ENCODE assay signal across 27 mouse cellular contexts in genomic region chr12:26592125-26592524, GRCm38 (mm10).
"Had no signal": no experiment of that assay in that cellular context is flagged by ENCODE, and none has a peak within 500 bp of the region (broad histone marks: within the 10 kb centered on the region; RNA-seq: fewer than 3 reads in every experiment).

No protein-coding gene starts in this region.

- H3K27me3 ChIP-seq: heart, embryonic 13.5 days; heart, embryonic 15.5 days; hindbrain, embryonic 12.5 days; kidney, embryonic 15.5 days; limb, embryonic 13.5 days; limb, embryonic 15.5 days; liver, embryonic 12.5 days had no signal

- ATAC-seq: hindbrain, embryonic 16.5 days; intestine, embryonic 16.5 days; liver, embryonic 12.5 days had no signal

- H3K4me1 ChIP-seq: heart, embryonic 10.5 days; heart, embryonic 13.5 days; heart, embryonic 15.5 days; hindbrain, embryonic 12.5 days; kidney, embryonic 15.5 days; limb, embryonic 13.5 days; limb, embryonic 15.5 days; liver, embryonic 12.5 days had no signal

- H3K4me2 ChIP-seq: heart, embryonic 13.5 days; heart, embryonic 15.5 days; hindbrain, embryonic 12.5 days; hindbrain, embryonic 14.5 days; kidney, embryonic 15.5 days; limb, embryonic 13.5 days; limb, embryonic 15.5 days; liver, embryonic 12.5 days had no signal

- H3K36me3 ChIP-seq: heart, embryonic 10.5 days; heart, embryonic 13.5 days; heart, embryonic 15.5 days; hindbrain, embryonic 12.5 days; kidney, embryonic 15.5 days; limb, embryonic 13.5 days; limb, embryonic 15.5 days; liver, embryonic 12.5 days had no signal

- H3K27ac ChIP-seq: gastrocnemius, adult 2 months; heart, embryonic 10.5 days; heart, embryonic 13.5 days; heart, embryonic 15.5 days; hindbrain, embryonic 12.5 days; hindbrain, embryonic 14.5 days; kidney, embryonic 15.5 days; kidney, postnatal 0 days; limb, embryonic 13.5 days; limb, embryonic 15.5 days; liver, embryonic 12.5 days; liver, embryonic 14.5 days had no signal

- DNase-seq: gastrocnemius, adult 2 months; gastrocnemius, postnatal 10 days; gastrocnemius, postnatal 25 days; heart, adult 18-20 months; heart, postnatal 14 days; heart, postnatal 36 days; kidney, adult 11 months; kidney, adult 2 months; kidney, adult 9 months; kidney, postnatal 14 days; kidney, postnatal 36 days; layer of hippocampus, adult 9-11 months; layer of hippocampus, postnatal 36 days; left cerebral cortex, postnatal 4 days had no signal

- H3K4me3 ChIP-seq: gastrocnemius, adult 2 months; heart, embryonic 10.5 days; heart, embryonic 13.5 days; heart, embryonic 15.5 days; hindbrain, embryonic 12.5 days; kidney, embryonic 15.5 days; limb, embryonic 13.5 days; limb, embryonic 15.5 days; liver, embryonic 12.5 days had no signal

- H3K9me3 ChIP-seq: heart, embryonic 10.5 days; heart, embryonic 13.5 days; heart, embryonic 15.5 days; hindbrain, embryonic 12.5 days; kidney, embryonic 15.5 days; limb, embryonic 13.5 days; limb, embryonic 15.5 days; liver, embryonic 12.5 days had no signal

- H3K9ac ChIP-seq: heart, embryonic 13.5 days; heart, embryonic 15.5 days; hindbrain, embryonic 12.5 days; hindbrain, embryonic 14.5 days; kidney, embryonic 15.5 days; limb, embryonic 13.5 days; limb, embryonic 15.5 days; liver, embryonic 12.5 days; liver, embryonic 14.5 days had no signal
